Mouse (Mus musculus) lung, postnatal 4 days (tissue): ENCODE measurements around the gene Mrpl53.

Experiments used
- DNase-seq, 2 experiments: peaks; one replicate each; pipeline ENCODE4 v3.0.0; 2021

Gene Mrpl53

GRCm38 (mm10) chr6:83108762-83109668 lies at the start of gene Mrpl53:
Mrpl53 (plus strand) TSS chr6:83109040.
- DNase-seq, result peak; percentile 88

DNA sequence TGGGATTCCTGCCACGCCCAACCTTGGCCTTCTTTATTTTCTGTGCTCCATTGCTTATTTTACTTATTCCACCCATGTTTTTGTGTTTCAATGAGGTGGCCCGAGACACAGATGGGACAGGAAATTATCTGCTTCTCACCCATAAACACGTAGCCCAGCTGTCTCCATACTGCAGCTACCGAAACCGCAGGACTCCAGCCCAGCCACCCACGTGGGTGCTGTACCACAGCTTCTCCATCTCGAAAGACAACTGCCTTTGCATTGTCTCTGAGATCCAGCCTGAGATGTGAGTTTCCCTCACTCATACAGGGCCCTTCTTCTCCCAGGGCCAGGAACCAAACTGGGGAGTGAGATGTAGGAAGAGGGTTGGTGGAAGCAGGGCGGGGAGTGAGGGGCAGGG lies 42.8 kb upstream of the Mrpl53 start:
- DNase-seq, result no peak

DNA sequence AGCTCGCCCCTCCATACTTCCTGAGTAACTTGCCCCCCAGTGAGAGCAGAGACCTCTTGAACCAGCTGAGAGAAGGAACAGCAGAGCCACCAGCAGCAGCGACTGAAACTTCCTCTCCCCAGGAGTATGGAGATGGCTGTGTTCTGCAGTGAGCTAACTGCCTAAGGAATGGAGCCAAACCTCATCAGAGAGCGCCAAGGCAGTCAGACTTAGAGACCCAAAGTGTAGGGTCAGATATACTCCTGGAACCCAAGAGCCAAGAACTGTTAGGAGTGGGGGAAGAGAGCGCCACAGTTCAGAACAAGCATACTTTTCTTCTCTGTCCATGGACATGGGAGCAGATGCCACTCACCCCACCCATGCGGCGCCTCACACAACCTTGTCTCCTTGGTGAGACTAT lies 42.4 kb upstream of the Mrpl53 start:
- no peak for DNase-seq

- no peak for DNase-seq
Measured at GRCm38 (mm10) chr6:83068221-83068620, 40.6 kb upstream of the Mrpl53 start.

DNA sequence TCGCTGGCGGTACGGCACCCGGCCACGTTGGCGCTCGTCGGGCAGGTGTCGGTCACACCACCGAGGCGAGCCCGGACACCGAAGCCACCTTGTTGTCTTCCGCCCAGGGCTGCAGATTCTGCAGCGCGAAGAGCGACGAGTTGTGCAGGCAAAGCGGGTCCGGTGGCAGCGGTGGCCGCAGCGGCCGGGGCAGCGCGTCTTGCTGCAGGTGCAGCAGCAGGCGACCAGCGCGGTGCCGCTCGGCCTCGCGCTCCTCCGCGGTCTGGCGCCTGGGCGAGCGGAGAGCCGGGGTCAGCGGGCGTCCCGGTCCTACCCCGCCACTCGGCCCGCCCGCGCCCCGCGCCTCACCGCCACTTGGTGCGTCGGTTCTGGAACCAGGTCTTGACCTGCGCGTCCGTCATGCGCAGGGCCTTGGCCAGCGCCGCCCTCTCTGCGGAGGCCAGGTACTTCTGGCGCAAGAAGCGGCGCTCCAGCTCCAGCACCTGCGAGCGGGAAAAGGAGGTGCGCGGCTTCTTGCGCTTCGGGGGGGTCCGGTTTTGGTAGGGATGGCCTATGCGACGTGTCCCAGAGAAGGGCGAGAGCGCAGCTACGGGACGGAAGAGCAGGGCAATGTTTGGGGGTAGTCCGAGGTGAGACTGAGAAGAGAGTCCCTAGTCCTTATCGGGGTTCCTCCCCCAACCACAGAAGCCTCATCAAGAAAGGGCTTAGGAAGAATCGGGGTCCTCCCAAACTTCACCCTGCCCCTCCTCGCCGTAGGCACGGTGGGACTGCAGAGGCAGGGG lies 39.9 kb upstream of the Mrpl53 start:
- peak in 1 of 2 experiments; percentile 17 for DNase-seq

- peak in 1 of 2 experiments; percentile 24 for DNase-seq
Measured at GRCm38 (mm10) chr6:83069488-83070246, 39.2 kb upstream of the Mrpl53 start.

DNA sequence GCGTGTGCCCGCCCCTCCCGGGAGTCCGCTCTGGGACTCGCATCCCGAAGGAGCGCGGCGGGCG lies 38.8 kb upstream of the Mrpl53 start, which contains the start of gene Tlx2:
Gene Tlx2, minus strand, starts transcription at position 47 of the 64 bp plus-strand sequence.
- DNase-seq, result no peak

GRCm38 (mm10) chr6:83070311-83071219 lies 38.3 kb upstream of the Mrpl53 start:
- peak in 1 of 2 experiments; percentile 60 for DNase-seq

GRCm38 (mm10) chr6:83071220-83071619 lies 37.6 kb upstream of the Mrpl53 start:
- DNase-seq, result no peak

- DNase-seq, result no peak
Measured at GRCm38 (mm10) chr6:83074979-83075378, 33.9 kb upstream of the Mrpl53 start.

DNA sequence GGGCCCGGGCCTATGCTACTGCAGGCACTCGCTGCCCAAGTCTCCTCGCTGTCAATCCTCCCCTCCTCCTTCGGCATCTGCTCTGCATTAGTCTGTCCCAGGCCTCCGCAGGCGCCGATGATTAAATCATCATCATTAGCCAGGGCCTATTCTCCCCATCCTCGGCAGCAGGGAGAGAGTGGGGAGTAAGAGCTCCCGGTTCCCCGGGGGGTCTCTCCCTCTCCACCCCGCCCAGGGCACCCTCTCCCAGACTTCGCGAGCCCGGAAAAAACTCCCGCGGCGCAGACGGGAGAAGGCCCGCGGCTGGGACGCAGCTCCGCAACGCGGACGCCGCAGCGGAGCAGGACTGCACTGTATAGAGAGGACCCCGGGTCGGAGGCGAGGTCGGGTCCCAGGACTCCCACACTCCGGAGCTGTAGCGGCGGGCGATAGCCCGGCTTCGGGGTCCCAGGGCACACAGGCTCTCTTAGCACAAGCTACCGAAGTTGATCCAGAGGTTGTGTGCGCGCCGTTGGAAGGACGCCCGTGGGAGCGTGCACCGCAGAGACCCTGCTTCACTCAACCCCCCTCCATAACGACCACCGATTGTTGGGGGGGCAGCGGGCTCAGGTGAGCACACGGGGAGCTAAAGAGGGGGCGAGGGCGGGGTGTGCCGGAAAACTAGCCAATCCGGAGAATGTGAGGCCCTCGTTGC lies 31.1 kb upstream of the Mrpl53 start, which contains the start of gene Pcgf1:
Gene Pcgf1, plus strand, starts transcription at position 240 of the 694 bp plus-strand sequence.
- DNase-seq, result no peak

- DNase-seq, result peak; percentile 98 to 99
Measured at GRCm38 (mm10) chr6:83078324-83078858, 30.4 kb upstream of the Mrpl53 start.

- no peak for DNase-seq
Measured at GRCm38 (mm10) chr6:83080210-83080609, 28.6 kb upstream of the Mrpl53 start.

DNA sequence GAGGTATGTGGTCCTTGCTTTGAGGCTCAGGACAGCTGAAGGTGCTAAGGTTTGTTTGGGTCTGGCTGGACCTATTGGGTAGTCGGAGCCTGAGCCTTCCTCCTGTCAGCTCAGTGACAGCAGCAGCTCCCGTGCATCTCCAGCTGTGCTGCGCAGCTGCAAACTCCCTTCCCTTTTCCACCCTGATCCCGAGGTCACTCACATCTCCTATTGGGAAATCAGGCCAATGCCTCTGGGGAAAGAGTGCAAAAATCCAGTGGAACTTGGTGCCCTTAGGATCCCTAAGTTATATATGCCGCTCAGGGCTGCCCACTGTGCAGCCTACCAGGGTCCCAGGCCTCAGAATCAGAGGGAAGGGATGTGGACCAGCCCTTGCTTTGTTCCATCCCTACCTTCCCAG lies 25.3 kb upstream of the Mrpl53 start:
- no peak for DNase-seq

DNA sequence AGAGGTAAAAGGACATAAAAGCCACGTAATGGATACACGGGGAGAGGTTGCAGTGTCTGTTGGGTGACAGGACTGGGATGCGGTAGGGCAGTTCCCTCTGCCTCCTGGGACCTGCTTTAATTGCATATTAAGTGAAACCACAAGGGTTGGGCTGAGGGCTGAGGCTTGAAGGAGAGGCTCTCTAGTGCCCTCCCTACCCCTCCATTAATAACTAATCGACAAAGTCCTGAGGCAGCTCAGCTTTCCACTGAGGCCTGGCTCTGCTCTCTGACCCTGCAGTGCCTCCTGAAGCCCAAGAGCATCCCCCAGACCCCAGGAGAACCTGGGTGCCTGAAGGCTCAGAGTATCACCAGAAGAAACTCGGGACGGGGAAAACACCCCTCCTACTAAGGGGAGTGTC lies 24.4 kb upstream of the Mrpl53 start:
- no peak for DNase-seq

DNA sequence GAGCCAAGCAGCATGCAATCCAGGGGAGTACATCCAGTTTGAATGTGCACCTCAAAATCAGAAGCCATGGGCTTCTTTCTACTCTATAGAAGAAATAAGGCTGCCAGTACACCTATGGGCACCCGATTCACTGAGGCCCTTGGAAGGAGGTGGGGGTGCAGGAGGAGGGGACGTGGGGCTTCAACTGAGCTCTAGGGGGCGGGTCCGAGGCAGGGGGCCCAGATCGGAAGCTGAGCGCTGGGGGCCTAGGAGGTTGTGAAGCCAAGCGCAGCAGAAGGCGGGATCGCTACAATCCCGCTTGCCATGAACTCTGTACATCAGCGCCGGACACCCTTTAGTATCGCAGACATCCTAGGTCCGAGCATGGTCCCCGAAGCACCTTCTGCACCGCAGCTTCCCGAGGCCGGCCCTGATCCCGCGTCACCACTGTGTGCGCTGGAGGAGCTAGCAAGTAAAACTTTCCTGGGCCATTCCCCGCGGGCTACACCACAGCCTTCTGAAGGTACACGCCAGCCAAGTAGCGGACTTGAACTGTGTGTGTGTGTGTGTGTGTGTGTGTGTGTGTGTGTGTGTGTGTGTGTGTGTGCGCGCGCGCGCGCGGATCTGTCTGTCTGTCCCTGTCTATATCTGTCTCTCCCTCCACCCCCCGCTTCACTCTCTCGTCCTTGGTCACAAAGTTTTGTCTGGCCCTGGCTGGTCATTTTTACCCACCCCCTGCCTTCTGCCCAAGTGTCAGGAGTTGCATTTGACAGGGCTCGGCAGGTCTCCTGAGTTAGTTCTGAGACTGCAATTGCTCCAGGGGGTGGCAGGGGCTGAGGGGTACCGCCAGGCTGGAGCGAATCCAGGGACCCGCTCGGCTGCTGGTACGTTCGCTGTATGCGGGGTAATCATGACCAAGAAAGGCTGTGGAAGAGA lies 22.5 kb upstream of the Mrpl53 start, which contains the start of gene Lbx2:
Gene Lbx2, plus strand, starts transcription at position 247 of the 915 bp plus-strand sequence.
- DNase-seq, result peak in 1 of 2 experiments; percentile 26

DNA sequence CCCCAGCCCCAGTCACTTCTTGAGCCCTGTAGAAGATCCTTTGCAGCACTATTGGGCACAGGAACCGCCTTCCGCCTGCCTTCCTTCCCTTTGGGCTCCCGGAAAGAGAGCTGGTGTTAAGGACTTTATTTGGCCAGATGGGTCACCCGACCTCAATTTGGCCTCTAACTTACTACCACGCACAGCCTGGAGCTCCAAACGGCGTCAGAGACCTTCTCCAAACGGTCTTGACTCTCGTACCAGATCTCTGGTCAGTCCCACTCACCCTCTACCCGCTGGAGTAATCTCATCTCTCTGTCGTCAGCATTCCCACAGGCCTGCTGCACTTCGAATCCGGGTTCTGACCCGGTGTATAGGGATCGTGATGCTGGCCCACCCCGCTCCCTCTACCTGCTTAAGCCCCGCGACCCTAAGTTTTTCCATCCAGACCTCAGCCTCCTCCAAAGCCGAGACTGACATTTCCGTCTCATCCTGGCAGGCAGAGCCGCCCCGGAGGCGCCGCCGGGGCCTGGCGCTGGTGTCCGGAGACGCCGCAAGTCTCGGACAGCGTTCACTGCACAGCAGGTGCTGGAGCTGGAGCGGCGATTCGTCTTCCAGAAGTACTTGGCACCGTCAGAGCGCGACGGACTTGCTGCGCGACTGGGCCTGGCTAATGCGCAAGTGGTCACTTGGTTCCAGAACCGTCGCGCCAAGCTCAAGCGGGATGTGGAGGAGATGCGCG lies 21.5 kb upstream of the Mrpl53 start:
- peak; percentile 28 to 49 for DNase-seq

- no peak for DNase-seq
Measured at GRCm38 (mm10) chr6:83087926-83088260, 20.9 kb upstream of the Mrpl53 start.

DNA sequence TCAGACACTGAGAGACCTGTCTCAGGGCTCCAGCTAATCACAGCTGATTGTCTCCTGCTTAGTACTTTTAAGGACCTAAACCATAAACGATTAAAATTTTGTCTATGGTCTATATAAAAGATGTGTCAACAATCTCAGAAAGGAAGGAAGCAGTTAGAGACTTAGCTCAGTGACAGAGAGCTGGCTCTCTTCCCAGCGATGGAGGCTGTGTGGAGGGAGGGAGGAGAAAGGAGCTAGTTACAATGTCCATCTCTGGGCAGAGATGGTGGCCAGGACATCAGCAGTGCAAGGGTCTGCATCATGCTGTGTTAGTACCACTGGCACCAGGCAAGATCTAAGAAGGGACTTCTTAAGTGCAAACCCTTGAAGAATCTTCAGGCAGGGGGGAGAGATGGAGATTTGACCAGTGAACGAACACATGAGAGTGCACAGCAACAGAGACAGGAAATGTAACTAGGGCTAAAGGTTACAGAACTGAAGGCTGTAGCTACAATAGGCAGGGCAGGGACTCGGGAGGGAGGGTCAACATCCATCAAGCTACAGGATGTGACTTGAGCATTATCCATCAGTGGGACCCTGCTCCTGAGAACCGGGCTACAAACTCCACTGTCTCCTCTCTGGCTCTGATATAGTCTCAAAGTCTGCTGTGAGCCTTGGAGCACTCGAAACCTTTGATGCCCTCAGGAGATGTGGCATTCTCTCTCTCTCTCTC lies 16.3 kb upstream of the Mrpl53 start:
- DNase-seq, result peak; percentile 55 to 56
